Mouse (Mus musculus): ENCODE data around the gene Tjp1. TPM values are rescaled to one million over a fixed set of nuclear protein-coding genes. Genes with fewer than 3 reads are reported as not detected.

The Tjp1 gene
- polyA plus RNA-seq, 1 experiment from 2014 or later, result 17.4 TPM

DNA sequence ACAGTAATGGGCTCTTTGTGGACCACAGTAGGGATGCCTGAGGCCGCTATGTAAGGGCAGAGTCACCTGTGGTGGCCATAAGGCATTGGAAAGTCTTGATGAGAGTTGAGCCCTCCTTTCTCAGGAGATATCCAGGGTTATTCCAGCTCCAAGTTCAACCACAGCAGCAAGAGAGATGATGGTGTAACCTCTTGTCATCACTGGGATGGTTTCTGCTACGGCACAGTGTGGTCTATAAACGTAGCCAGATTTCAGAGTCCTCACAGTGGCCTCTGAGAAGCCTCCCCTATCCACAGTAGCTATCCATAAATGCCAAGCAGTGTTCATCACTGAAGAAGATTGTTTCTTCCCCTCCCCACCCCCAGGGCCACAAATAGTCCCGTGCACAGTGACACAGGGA is 251.8 kb downstream of the Tjp1 start:
- 92% methylated on average over 4 of the region's 4 CpGs for WGBS
- Histone ChIP-seq H3K27me3 (ENCODE audit: control insufficient read depth, insufficient read depth, low read length) (no peaks in the 10 kb centered on the region), H3K4me2 (replicated peaks; ENCODE audit: low read depth, low read length) (no peak overlapping the region), H3K4me3 (ENCODE audit: low read depth, low read length) (no peak overlapping the region), H3K36me3 (ENCODE audit: control insufficient read depth, insufficient read depth, low read length) (no peaks in the 10 kb centered on the region), H3K27ac (ENCODE audit: low read depth, low read length) (no peak overlapping the region), H3K9me3 (ENCODE audit: control insufficient read depth, low read length) (no peaks in the 10 kb centered on the region), H3K4me1 (replicated peaks; ENCODE audit: control insufficient read depth, insufficient read depth, low read length) (no peaks in the 10 kb centered on the region), H3K9ac (ENCODE audit: low read depth, low read length) (no peak overlapping the region)
- no peak for DNase-seq (ENCODE audit: low spot score)
- ATAC-seq (ENCODE audit: low FRiP score), result no peak

GRCm38 (mm10) chr7:65274216-65274615 is 253.4 kb downstream of the Tjp1 start:
- Histone ChIP-seq H3K4me1 (replicated peaks; ENCODE audit: control insufficient read depth, insufficient read depth, low read length) (no peaks in the 10 kb centered on the region), H3K27me3 (ENCODE audit: control insufficient read depth, insufficient read depth, low read length) (no peaks in the 10 kb centered on the region), H3K4me2 (replicated peaks; ENCODE audit: low read depth, low read length) (no peak overlapping the region), H3K36me3 (ENCODE audit: control insufficient read depth, insufficient read depth, low read length) (no peaks in the 10 kb centered on the region), H3K9me3 (ENCODE audit: control insufficient read depth, low read length) (no peaks in the 10 kb centered on the region), H3K9ac (ENCODE audit: low read depth, low read length) (no peak overlapping the region), H3K27ac (ENCODE audit: low read depth, low read length) (no peak overlapping the region), H3K4me3 (ENCODE audit: low read depth, low read length) (no peak overlapping the region)
- ATAC-seq (ENCODE audit: low FRiP score) (no peak), DNase-seq (ENCODE audit: low spot score) (no peak)
- WGBS, result 74% methylated on average over 5 of the region's 5 CpGs

GRCm38 (mm10) chr7:65249656-65250055 is 277.9 kb downstream of the Tjp1 start:
- WGBS, result 91% methylated on average over 8 of the region's 8 CpGs
- DNase-seq (ENCODE audit: low spot score) (no peak), ATAC-seq (ENCODE audit: low FRiP score) (no peak)
- Histone ChIP-seq H3K9ac (ENCODE audit: low read depth, low read length) (no peak overlapping the region), H3K4me1 (replicated peaks; ENCODE audit: control insufficient read depth, insufficient read depth, low read length) (no peaks in the 10 kb centered on the region), H3K36me3 (ENCODE audit: control insufficient read depth, insufficient read depth, low read length) (no peaks in the 10 kb centered on the region), H3K4me2 (replicated peaks; ENCODE audit: low read depth, low read length) (no peak overlapping the region), H3K9me3 (ENCODE audit: control insufficient read depth, low read length) (no peaks in the 10 kb centered on the region), H3K4me3 (ENCODE audit: low read depth, low read length) (no peak overlapping the region), H3K27ac (ENCODE audit: low read depth, low read length) (no peak overlapping the region), H3K27me3 (ENCODE audit: control insufficient read depth, insufficient read depth, low read length) (no peaks in the 10 kb centered on the region)

Other genes starting within 250 kb of the Tjp1 start
- 11.4 and 13.4 TPM in 2 replicates for gene Tarsl2, start 117.1 kb upstream of the Tjp1 start, polyA plus RNA-seq (2014; fragmentation: Nextera tagmentation; extraction: Ambion mirVana)
- gene Tm2d3, start 163.4 kb upstream of the Tjp1 start, polyA plus RNA-seq (2014; fragmentation: Nextera tagmentation; extraction: Ambion mirVana), result 71.6 and 72.1 TPM in 2 replicates

All from hindbrain, embryonic 11.5 days (tissue).